Mouse (Mus musculus): Measurements from ENCODE around the gene AL732309.1.
"Not testable (repeated sequence)": the region's sequence is repeated elsewhere in the genome, so short reads cannot be mapped to it uniquely, and the experiment has no call there.

AL732309.1 gene

DNA sequence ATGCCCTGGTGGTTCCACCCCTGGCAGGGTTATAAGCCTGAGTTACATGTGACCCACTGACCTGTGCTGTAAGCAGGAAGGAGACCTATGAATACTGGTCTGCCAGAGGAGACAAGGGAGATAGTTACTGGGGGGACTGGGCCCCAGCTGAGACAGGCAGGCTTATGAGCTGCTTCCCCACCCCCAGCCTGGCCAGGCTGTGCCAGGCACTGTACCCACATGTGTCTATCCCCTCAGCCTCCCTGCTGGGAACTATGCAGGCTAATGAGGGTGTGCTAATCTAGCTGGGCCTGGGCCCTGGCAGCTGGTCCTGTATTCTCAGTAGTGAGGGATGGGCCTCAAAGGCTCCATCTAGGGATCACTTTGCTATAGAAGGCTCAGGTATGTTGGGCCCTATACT lies 20.6 kb upstream of the AL732309.1 start:
- DNase-seq: no peak

DNA sequence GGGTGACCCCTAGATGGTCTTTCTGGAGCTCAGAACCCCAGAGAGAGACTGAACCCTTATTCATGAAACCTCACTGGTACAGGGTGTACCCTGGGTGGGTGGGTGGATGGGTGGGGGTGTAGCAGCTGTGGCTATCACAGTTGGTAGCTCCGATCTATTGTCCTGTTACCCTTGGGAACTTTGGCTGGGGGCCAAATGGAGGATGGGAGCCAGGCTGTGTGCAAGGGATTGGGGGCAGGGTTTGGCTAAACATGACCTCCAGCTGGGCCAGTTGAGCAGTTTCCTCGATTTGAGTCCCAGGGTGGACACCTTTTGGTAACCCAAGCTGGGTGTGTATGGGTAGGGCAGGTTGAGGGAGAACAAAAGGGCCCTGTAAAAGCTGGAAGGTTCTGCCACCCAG lies 20.1 kb upstream of the AL732309.1 start:
- peak; percentile 75 for DNase-seq

- no peak for DNase-seq
Measured at GRCm38 (mm10) chr2:25265897-25266656, 19.4 kb upstream of the AL732309.1 start.

DNA sequence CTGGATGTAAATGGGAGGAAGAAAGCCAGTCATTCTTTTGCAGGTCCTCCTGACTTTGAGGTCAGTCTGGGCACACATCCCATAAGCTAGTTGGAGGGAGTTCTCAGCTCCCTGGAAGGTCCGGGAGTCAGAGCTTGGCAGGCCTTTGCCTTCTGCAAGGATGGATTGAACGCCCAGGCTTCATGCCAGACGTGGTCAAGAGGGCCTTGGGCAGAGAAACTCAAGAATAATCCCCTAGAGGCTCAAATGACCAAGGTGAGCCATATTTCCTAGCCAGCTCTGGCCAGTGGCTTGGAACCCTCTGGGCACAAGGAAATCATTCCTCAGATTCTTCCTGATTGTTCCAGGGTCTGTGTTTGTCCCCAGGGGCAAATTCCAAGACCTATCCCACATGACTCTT lies 18.2 kb upstream of the AL732309.1 start:
- no peak for DNase-seq

DNA sequence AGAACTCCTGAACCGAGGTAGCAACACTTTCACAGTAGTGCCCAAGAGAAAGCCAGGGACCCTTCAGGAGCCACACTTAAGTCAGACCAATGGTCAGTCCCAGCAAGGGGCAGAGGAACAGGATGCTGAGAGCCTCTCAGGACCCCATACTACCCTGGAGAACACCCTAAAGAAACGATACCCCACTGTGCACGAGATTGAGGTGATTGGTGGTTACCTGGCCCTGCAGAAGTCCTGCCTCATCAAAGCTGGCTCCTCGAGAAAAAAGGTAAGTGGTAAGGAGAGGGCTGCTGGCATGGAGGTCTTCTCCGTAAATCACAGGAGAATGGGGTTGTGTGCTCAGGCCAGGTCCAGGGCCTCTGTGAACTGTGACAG lies 17.6 kb upstream of the AL732309.1 start:
- DNase-seq: no peak

GRCm38 (mm10) chr2:25263623-25264285 lies 17.1 kb upstream of the AL732309.1 start:
- DNase-seq: no peak

- no peak for DNase-seq
Measured at GRCm38 (mm10) chr2:25262795-25263622, 16.3 kb upstream of the AL732309.1 start.

DNA sequence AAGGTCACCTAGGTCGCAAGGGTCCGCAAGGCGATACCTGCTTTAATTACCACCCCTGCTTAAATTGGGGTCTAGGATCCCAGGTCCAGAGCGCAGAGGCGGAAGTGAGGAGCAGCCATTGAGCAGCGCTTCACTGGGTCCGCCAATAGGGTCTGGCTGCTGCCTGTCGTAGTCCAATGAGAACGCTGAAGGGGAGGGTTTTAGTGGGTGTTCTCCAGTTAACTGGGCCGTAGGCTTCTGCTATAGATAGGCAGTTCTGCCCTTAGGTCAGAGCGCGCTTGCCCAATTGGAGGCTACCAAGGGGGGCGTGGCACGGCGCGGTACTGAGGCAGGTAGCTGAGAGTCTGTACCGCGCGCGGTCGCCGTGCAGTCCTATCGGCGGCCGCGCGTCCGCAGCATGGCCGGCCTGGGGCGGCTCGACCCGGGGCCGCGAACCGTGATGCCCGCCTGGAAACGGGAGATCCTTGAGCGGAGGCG lies 15.7 kb upstream of the AL732309.1 start, which contains the start of gene Tprn:
TSS of gene Tprn (plus strand) at position 328 of the 477 bp plus-strand sequence.
- peak; percentile 97 for DNase-seq

GRCm38 (mm10) chr2:25261870-25262269 lies 15.2 kb upstream of the AL732309.1 start:
- no peak for DNase-seq

- no peak for DNase-seq
Measured at GRCm38 (mm10) chr2:25258887-25259286, 12.2 kb upstream of the AL732309.1 start.

- not testable (repeated sequence) for DNase-seq
Measured at GRCm38 (mm10) chr2:25257250-25257649, 10.6 kb upstream of the AL732309.1 start.

- DNase-seq: not testable (repeated sequence)
Measured at GRCm38 (mm10) chr2:25256443-25257109, 9.9 kb upstream of the AL732309.1 start.

DNA sequence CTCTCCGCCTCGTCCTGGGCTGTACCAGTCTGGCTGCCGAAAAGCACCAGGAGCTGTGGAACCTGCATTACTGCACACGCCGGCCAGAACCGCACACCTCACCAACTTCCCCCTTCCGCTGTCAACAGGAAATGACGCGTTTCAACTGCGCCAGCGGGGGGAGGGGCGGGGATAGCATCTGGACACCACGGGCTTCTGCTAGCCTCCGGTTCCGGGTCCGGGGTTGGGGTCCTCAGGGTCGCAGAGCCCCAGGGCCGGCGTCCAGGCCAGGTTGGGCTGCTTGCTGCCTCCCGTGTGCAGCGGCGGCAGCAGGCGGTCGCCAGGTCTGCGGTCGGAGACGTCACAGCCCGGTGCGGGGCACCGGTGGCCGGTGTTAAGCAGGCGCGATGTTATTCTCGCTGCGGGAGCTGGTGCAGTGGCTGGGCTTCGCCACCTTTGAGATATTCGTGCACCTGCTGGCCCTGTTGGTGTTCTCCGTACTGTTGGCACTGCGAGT lies 8.7 kb upstream of the AL732309.1 start, which contains the start of gene Tmem203:
TSS of gene Tmem203 (plus strand) at position 156 of the 496 bp plus-strand sequence.
- DNase-seq: peak; percentile 88

DNA sequence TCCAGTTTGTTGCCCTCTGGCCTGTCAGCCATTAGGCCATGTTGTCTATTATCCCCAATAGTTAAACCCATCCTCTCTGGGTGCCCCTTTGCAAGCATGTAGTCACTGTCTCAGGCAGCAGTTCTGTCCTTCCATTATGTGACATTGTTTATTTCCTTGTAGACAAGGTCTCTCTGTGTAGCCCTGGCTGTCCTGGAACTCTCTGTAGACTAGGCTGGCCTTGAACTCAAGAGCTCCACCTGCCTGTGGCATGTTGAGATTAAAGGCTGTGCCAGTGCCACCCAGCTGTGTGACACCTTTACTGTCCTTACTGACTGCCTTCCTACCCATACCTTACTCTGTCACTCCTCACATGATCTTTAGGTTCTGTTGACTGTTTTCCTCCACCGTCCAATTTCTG lies 5.7 kb upstream of the AL732309.1 start:
- DNase-seq: no peak

DNA sequence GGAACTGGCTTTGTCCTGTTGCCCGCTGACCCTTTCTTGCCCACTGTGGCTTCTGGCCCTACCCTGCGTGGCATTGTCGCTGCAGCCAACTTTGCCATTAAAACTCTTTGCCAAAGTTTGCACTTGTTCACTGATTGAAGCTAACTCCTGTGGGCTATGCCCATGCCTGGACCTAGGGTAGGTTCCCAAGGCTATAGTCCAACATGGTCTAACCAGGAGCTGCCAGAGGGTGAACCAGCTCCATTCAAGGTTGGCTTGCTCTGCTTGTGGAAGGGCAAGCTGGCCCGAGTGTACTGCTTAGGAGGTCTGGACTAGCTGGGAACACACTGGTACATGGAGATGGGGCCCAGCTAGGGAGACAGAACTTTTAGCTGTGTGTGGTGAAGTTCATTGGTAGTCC lies 2.5 kb downstream of the AL732309.1 start:
- DNase-seq: no peak

GRCm38 (mm10) chr2:25243342-25243741 lies 3.3 kb downstream of the AL732309.1 start:
- no peak for DNase-seq

DNA sequence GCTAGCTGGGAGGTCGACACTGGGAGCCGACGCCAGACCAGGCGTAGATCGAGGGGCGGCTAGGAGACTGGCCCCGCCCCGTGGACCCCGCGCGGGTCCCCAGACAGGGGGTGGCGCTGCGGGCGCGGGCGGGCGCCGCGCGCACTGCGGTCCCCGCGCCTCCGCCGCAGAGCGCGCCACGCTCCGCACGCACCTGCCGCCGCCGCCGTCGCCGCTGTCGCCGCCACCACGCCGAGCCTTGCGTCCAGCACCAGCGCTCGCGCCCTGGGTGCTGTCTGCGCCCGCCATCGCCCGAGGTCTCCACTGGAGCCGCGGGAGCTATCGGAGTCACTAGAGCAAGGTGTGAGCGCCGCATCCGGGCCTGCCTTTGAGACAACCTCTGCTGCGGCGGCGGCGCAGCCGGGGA lies 4.6 kb downstream of the AL732309.1 start, which contains the start of the genes Rnf208 and Cysrt1:
TSS of gene Rnf208 (plus strand) at position 155 of the 406 bp plus-strand sequence.
TSS of gene Cysrt1 (minus strand) at position 352 of the 406 bp plus-strand sequence.
- DNase-seq: peak; percentile 53

- DNase-seq: no peak
Measured at GRCm38 (mm10) chr2:25241438-25241775, 5.3 kb downstream of the AL732309.1 start.

- DNase-seq: peak; percentile 87
Measured at GRCm38 (mm10) chr2:25240723-25241437, 5.8 kb downstream of the AL732309.1 start.

DNA sequence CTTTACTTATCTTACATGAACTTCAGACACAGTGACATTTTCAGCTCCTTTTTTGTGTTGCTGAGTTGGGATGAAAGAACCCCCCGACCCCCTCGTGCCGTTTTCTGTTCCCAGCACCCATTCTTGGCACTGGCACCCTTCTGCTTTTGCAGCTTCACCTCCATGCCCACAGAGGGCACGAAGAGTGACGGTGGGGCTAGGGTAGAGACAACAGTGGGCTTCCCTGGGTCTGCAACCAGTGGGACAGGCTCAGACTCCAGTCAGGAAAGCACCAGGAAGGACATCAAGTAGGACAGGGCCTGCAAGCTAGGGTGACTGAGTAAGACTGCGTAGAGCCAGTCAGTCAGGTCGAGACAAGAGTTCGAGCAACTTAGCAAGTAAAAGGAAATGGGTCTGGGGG lies 6.4 kb downstream of the AL732309.1 start:
- DNase-seq: no peak

DNA sequence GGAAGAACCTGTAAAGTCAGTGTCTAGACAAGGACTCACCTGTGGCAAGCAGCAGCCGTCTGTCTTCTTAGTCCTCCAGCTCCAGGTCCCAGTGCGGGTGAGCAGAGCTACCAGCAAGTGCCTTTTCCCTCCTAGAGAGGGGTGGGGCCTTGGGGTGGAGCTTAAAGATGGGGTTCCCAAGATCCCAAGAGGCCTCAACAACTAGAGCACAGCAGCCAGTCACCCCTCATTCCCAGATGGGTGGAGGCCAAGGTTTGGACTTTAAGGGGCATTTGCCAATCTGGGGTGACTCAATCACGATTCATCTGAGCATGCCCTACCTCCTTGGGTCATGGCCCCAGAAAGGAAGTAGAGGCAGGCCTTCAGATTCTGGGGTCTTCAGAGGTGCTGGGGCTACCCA lies 6.9 kb downstream of the AL732309.1 start:
- DNase-seq: no peak

- no peak for DNase-seq
Measured at GRCm38 (mm10) chr2:25238106-25238505, 8.6 kb downstream of the AL732309.1 start.
